Mouse (Mus musculus) brain, embryonic 14.5 days (tissue): ENCODE measurements around the gene Sec13.

ENCODE experiments used
- CTCF ChIP-seq: fragments of 200-500 bp; IDR thresholded peaks from 2 replicates; pipeline ENCODE4 v1.5.1; 2012; ENCODE audit warnings: inconsistent platforms, mild to moderate bottlenecking, moderate library complexity, borderline replicate concordance; ENCODE audit not compliant: insufficient read depth, insufficient read length; ENCODE audit errors: extremely low read depth
- POLR2A ChIP-seq: fragments of 200-500 bp; IDR thresholded peaks from 2 replicates; pipeline ENCODE4 v1.6.1; 2012; ENCODE audit warnings: mild to moderate bottlenecking, inconsistent platforms, borderline replicate concordance; ENCODE audit not compliant: poor library complexity, insufficient read depth, insufficient read length, severe bottlenecking; ENCODE audit errors: extremely low read depth

DNA sequence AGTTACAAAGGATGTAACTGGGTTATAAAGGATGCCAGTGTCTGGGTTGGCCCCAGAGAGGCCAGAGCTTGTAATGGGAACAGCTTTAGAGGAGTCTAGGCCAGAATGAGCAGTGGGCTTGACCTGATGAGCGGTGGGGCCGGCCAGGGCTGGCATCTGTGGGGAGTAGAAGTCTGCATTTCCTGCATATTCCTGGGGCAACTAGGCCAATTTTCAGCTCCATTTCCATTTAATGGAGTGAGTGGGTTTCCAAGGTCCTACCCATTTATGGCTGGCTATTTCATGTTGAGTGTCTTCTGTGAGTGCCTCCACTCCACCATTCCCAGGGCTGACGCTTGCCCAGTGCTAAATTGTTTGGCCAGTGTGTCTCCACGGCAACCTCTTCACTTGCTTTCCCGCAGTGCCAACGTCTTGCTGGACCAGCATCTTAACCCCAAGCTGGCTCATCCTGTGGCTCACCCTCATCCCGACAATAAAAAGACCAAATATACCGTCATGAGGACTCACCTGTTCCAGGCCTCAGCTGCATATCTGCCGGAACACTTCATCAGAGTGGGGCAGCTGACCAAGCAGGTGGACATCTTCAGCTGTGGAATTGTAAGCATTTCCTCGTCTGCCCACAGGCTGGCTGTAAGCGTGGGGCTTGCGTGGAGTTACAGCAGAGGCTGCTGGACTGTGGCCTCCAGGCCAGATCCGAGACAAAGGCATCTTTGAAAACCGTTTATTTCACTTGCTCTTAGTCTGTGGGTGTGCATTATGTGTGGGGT lies 62.1 kb downstream of the Sec13 start:
- TF ChIP-seq CTCF (no peak), POLR2A (no peak)
